Mouse (Mus musculus) monocyte, adult 59 days (primary cell): ENCODE results near the gene Gm21095. TPM values are rescaled to one million over a fixed set of nuclear protein-coding genes. Genes with fewer than 3 reads are reported as not detected.

Source experiments
- total RNA-seq, 2 experiments: library from RNA; stranded (reverse); gene quantifications; one replicate each; pipeline ENCODE4 v1.2.4; 2023

Gm21095 gene
- not detected for total RNA-seq

GRCm38 (mm10) chrY:84096979-84097378 is at the start of gene Gm21095:
TSS of gene Gm21095 (plus strand) at chrY:84097279.

